Mouse (Mus musculus) gastrocnemius, postnatal 25 days (tissue): ENCODE data around the gene Apoa2. TPM values are rescaled to one million over a fixed set of nuclear protein-coding genes. Genes with fewer than 3 reads are reported as not detected.

ENCODE experiments used
- DNase-seq: peaks from one replicate; pipeline ENCODE4 v3.0.0; 2022
- total RNA-seq, 2 experiments: library from RNA; stranded (reverse); gene quantifications; 1 replicate in 1 of 2; 2 replicates in 1 of 2; pipeline ENCODE4 v1.2.3; 2021

The Apoa2 gene
- total RNA-seq, 2 experiments from 2014 or later: not detected

DNA sequence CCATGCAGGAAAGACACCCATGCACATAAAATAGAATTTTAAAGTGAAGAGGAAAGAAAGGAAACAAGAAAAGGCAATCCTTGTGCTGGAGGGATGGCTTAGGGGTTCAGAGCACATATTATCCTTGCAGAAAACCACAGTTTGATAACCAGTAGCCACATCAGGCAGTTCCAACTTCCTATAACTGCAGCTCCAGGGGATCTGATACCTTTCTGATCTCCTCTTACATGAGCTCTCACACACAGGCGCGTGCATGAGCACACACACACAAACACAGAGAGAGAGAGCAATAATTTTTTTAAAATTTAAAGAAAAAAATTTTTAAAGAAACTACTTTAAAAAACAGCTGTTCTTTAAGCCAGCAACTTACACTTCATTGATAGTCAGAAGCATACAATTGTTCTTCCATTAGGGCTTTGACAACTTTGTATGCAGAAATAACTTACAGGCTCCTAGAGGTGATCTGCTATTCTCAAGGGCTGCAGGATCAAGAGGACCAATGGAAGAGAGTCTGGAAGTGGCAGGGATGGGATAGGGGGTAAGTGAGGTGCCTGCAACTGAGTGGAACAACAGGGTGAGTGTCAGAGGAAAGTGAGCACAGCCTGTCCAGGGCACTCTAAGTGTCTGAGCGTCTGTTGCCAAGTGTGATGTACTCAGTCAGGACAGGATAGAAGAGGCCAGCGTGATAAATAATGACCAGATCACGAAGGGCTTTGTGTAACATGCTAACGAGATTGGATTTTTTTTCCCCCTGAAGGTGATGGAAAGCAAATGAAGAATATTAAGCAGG, 19.0 kb upstream of the Apoa2 start:
- no peak for DNase-seq

DNA sequence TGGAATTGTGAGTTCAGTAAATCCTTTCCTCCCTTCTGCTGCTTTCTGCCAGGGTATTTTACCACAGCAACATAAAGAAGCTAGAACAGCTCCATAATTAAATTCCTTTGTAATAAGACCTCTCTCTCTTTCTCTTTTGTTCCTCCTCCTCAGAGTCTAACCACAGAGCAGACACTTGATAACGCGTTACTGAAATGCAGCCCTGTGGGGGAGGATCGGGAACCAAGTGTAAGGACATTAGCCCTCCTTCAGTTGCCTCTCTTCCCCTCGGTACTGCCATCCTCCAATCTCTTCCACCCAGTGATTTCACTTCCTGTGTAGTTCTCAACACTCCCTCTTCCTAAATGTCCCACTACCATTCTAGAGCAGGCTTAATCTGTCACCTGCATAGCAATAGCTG, 15.4 kb upstream of the Apoa2 start:
- DNase-seq: no peak

DNA sequence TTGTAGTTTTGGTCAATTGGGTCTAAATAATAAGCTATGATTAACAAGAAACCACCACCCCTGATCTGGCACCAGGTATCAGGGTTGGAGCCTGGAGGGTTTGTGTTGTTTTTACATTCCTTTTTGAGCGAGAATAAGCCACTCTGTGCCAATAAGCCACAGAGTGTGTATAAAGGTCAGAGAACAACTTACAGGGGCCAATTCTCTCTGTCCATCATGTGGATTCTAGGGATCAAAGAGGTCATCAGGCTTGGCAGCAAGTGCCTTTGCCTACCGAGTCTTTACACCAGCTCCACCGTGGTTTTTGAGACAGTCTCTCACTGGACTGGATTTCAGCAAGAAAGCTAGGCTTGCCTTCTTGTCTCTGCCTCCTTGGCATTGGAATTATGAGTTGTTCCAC, 12.0 kb upstream of the Apoa2 start:
- no peak for DNase-seq

DNA sequence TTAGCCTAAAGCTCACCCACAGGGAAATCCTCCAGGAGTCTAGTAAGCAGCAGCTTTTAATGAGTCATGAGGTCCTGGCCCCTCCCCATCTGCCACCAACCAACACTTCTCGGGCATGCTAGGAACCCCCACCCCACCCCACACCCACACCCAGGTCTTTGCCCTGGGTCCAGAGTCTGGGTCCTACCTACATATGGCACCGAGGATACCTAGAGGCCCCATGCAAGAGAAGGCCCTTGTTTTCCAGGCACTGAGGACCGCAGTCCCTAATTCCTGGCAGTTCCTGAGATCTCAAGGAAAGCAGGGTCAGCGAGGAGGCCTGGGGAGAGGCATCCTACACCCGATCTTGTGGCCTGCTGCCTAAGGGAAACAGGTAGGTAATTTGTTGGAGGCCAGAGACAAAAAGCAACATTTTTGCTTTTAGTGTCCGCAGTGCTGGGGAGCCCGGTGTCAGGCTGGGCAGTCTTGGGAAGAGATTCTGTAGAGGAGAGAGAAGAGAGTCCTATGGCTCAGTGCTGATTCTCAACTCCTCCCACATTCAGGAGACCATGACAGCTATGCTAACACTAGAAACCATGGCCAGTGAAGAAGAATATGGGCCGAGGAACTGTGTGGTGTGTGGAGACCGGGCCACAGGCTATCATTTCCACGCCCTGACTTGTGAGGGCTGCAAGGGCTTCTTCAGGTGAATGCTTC, 10.9 kb upstream of the Apoa2 start, which contains the start of gene Nr1i3:
Gene Nr1i3 (plus strand): TSS at position 170 of the 696 bp plus-strand sequence.
- DNase-seq: no peak

DNA sequence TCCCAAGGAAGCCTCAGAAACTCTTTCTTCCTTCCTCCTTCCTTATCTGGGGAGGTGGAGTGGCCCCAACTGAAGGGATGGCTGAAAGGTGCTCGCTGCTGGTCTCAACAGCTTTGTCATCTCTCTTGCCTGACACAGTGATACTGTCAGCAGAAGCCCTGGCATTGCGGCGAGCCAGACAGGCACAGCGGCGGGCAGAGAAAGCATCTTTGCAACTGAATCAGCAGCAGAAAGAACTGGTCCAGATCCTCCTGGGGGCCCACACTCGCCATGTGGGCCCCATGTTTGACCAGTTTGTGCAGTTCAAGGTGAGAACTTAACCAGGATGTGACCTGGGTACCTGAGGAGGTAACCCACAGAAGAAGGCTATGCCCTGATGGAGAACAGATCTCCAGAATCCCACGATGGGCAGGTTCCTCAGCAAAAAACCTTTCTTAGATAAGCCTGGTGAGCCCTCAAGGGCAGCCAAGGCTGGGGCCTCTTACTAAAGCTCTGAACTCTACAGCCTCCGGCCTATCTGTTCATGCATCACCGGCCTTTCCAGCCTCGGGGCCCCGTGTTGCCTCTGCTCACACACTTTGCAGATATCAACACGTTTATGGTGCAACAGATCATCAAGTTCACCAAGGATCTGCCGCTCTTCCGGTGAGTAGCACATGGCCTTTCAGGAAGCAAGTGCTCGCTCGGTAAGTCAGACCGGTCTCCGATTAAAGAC, 8.5 kb upstream of the Apoa2 start:
- no peak for DNase-seq

DNA sequence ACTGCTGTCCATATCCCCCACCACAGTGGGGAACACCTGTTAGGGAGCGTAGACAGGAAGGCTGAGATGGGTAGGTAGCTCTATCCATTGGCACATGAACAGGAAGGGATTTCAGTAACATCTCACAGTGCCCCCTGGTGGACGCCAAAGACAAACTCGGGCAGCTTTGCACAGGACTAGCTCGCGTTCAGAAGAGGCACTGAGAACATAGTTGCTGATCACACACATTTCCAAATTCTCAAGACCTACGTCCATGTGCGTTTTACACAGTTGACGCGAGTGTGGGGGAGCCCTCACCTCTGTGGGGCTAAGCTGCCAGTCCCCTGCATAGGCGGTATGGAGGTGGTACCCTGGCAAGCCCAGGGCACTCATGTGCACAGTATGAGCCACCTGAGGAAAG, 4.0 kb upstream of the Apoa2 start:
- peak; percentile 63 for DNase-seq

DNA sequence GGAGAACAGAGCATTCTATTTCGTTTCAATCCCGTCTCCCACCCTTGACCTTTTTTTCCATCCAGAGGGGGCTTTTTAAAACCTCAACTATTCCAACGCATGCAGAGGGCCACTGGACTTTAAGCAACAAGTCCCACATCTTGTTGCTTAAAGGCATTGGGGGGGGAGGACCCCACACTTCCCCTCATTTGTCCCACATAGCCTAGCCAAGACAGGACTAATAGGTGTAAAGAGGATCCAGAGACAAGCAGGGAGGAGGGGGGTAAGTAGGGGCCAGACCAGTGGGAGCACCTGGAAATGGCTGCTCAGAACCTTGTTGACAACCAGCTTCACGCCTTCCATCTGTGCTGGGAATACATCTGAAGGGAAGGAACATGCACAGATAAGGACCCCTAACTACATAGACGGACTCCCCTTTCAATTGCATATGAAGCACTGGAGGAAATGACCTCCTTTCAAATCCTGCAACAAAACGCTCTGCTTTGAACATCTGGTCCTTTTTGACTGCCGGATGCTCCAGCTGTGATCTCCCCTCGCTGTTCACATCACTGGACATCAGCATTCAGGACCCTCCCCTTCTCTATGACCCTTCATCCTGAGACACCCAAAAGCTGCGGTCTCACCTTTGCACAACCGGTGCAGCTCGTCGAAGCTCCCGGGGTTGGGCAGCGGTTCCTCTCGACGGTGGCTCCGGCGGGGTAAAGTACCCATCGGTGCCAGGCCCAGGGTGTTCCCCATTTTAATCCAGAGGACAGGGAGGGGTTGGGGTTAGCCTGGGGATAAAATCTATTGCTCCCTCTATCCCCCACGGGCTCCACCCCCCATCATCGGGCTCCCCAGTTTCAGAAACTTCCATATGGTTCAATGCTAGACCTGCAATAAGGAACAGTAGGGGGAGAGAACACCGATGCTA, 3.3 kb upstream of the Apoa2 start:
- peak; percentile 20 for DNase-seq

DNA sequence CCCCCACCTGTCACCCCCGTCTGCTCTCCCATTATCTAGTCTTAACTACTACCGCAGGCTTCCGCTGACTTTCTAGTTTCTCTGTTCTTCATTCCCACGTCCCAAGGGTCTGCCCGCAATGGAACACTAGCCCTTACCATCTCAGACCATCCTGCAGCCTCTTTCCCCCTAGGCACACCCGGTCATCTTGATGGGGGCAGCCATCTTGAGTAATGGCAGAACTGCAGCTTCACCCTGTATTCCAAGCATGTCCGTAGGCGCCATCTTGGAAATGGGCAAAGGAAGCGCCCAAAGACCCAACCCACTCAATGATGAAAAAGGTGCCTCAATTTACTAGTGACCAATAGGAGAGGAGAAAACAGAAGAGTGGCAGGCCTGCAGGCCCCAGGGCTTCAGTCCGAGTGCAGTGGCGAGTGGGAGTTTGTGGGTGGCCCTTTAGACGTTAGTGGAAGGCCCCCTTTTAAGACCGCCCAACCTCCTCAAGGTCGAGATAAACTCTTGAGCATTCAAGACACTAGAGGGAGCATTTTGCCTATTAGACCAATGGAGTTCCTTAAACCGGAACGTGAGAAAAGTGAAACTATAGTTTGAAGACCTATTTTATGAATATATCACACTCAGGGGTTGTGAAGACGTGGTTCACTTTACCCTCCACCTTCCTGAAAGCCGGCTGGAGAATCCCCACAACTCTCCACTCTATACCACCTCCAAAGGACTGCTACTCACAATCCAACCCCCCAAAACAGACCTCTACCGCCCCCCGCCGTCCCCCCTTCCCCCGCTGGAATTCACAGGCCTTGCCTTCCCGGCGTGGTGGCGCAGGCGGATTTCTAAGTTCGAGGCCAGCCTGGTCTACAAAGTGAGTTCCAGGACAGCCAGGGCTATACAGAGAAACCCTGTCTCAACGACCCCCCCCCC, 2.4 kb upstream of the Apoa2 start, which contains the start of gene Tomm40l:
Gene Tomm40l (minus strand): TSS at position 277 of the 918 bp plus-strand sequence.
- DNase-seq: peak; percentile 97

DNA sequence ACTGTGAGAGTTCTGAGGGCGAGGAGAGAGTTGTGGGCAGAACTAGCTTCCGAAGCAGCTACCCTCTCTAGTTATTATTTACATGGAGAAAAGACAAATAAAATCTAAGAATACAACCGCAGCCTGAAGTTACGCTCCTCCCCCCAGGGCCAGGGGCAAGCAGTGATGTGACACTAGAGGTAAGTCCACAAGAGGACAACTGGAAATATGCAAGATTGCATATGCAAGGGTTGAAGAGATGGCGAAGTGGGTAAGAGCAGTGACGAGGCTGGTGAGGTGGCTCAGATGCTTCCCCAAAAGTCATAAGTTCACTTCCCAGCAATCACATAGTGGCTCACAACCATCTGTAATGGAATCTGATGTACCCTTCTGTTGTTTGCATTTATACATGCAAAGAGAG, 1.7 kb upstream of the Apoa2 start:
- DNase-seq: no peak

DNA sequence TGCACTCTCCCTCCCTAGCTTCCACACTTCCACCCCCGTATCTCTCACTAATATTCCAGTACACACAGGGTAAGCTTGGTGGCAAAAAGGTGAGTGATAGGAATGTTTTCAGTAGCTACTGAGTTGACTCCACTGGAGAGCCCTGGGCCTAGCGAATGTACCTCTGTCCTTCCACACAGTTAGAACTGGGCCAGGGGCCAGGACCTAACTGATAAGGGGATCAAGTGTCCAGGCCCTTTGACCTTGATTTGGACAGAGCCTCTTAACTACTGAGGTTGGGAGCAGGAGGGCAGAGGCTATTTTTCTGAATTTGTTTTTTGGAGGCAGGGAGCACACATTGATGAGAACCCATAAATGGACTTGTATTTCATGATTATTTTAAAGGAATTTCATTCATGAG, 1.1 kb upstream of the Apoa2 start:
- DNase-seq: no peak

DNA sequence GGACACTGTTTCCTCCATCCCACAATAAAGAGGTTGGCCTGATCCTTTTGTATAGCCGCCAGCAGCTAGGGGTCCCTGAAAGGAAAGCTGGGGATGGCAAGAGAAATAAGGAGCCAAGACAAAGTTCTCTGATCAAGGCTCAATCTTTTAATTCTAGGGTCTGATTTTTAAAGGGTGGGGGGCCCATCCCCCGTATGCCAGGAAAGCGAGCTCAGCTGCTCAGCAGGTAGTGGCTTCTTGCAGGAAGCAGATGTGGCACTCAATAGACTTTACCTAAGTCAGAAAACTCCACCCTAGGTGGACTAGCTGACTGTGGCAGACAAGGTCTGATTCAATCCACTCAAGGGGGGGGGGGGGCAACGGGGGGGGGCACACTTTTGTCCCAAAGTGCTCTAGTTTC, 1.9 kb downstream of the Apoa2 start:
- no peak for DNase-seq

DNA sequence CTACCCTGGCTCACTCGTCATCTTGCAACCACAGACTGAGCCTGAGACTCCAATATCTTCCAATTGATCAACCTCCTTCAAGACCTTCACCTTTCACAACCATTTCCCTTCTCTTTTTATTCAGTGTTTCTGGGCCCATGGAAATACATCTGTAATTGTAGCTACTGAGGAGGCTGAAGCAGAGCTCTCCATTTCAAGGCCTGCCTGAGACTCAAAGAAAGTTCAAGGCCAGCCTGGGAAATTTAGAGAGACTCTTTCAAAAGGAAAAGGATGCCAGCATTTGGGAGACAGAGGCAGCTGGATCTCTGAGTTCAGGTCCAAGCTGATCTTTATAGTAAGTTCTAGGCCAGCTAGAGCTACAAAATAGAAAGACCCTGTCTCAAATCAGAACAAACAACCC, 3.0 kb downstream of the Apoa2 start:
- no peak for DNase-seq

DNA sequence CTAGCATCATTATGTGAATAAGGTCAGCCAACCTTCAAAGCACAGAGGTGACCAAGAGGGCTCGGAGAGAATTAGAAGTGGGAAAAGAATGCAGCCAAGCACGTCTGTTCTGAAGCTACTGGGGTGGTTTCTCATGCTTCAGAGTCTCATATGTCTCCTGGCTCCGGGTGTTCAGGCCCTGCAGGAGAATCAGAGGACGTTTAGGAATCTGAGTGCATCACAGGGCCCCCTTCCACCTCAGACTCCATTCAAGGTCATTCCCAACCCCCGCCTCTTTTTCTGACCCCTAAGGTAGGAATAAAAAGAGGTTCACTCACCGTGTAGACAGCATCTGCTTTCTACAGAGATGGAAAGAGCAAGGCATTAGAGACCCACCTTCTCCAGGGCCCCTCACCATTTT, 4.9 kb downstream of the Apoa2 start:
- no peak for DNase-seq

DNA sequence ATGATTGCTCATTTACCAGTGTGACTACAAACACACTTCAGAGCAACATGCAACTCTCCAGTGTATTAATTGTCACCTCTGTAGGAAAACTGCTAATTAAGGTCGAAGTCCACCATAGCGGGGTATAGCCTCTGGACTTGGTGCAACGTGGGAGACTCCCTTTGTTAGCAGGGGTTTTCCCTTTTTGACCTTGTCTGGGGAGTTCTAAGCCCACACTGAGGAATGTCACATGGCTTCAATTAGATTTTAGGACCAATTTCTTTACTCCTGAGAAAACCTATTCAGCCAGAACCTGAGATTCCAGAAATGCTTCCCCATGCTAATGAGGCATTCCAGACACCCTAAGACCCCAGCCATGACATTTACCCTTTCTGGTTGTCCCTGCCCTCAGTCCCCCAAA, 5.4 kb downstream of the Apoa2 start:
- DNase-seq: no peak

DNA sequence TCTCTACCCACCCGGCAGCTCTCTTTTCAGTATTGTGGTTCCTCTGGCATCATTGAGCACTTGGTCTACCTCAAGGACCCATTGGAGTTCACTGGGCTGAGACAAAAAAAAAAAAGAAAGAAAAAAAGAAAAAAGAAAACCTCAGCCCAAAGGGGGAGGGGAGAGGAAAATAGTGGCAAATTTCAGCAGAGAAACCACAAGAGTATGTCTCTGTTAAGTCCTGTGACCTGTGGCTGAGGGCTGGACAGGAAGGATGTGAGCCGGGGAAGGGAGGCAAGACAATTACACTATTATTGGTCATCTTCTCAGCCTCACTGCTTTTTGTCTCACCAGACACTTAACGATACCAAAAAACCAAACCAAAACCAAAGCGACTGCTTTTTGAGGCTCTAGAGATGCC, 7.0 kb downstream of the Apoa2 start:
- no peak for DNase-seq

DNA sequence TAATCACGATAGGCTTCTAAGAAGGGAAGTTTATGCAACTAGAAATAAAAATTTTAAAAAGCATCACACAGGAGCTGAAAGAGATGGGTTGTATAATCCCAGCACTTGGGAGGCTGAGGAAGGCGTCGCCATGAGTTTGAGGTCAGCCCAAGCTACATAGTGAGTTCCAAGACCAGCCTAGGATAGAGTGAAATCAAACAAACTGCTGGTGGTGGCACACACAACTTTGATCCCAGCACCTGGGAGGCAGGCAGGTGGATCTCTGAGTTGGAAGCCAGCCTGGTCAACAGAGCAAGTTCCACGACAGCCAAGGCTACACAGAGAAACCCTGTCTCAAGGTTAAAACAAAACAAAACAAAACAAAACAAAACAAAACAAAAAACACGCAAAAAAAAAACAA, 7.5 kb downstream of the Apoa2 start:
- DNase-seq: no peak

DNA sequence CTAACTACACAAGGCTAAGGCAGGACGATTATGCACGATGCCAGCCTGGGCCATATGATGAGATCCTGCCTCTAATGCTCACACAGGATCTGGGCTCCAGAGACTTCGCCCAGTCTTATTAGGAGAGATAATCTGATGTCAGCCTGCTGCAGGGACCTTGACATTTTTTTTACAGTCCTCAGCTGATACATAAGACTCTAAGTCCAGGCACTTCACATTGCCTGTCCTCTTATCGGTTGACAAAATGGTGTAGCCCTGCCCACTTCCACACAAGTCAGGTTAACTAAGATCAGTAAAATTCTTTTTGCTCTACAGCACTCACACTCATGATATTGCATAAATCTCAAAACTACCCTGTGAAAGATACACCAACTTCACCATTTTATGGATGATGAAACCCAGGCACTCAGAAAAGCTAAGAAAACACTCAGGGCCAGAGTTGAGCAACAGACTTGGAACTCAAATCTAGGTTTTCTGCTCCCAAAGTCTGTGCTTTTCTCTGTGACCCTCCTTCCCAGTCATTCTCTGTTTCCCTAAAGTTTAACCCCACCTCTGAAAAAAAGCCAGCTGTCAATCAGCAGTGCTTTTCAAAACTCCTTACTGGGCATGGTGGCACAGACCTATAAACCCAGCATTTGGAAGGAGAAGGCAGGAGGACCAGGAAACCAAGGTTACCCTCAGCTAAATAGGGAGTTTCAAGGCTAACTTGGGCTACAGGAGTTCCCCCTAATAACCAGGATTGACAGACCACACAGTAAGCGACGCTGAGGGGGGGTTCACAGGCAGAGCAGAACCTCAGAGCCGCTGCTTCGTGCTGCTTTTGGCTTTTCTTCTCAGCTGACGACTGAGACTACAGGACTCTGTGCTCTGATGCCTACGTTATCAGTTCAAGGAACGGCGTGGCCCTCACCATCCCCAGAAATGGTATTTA, 8.2 kb downstream of the Apoa2 start:
- DNase-seq: no peak

DNA sequence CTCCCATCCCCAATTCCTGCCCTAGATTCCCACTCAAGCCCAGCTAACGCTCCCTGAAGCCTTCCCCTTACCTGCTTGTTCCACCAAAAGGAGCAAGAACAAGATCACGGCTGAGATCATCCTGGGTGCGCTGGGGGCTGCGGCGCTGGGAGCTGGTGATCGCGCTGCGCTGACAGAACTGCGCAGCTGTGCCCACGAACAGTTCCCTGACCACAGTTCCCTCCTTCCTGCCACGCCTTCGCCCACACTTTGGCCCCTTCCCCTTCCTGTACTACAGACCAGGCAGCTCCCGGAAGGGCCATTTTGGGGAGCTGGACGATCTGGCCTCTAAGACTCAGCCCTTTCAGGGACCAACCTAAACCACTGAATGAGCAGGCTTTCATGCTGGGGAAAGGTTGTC, 9.3 kb downstream of the Apoa2 start, which contains the start of gene Fcer1g:
Gene Fcer1g (minus strand): TSS at position 240 of the 400 bp plus-strand sequence.
- DNase-seq: peak; percentile 37

DNA sequence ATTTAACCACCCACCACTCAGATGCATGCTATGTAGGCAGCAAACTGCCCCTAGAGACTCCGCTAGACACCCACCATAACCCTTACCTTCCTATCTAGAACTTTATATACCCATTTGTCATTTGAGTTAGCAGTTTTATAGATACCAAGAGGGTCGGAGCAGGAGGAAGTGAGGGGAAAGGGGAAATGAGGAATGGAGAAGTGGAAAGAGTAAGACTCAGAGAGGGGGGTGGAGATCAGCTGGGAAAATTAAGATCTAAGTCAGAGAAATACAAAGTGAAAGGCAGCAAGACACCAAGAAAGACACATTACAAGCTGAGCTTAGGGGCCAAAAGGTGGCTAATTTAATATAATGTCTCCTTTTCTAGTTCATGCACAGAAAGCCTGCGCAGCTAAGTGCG, 9.7 kb downstream of the Apoa2 start:
- no peak for DNase-seq

DNA sequence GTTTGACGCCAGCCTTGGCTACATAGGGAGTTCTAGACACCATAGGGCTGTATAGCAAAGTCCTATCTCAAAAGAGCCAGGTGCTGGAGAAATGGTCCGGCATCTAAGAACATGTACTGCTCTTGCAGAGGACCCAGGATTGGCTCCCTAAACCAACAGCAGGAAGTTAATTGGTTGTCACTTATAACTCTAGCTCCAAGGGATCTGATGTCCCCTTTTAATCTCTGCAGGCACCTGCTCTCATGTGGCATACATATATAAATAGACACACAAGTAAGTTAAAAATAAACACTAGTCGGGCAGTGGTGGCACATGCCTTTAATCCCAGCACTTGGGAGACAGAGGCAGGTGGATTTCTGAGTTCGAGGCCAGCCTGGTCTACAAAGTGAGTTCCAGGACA, 10.9 kb downstream of the Apoa2 start:
- DNase-seq: no peak
